Mouse (Mus musculus) retina, postnatal 1 day (tissue): ENCODE measurements around the gene Slc6a6.

Experiments used
- DNase-seq: peaks from one replicate; pipeline ENCODE4 v3.0.0-alpha.2; 2012

The Slc6a6 gene

GRCm38 (mm10) chr6:91683602-91684473 lies at the start of gene Slc6a6:
Slc6a6 (plus strand) TSS chr6:91684053.
- peak; percentile 95 for DNase-seq

GRCm38 (mm10) chr6:91634417-91634816 lies 49.4 kb upstream of the Slc6a6 start:
- no peak for DNase-seq

- DNase-seq: no peak
Observed at GRCm38 (mm10) chr6:91634876-91635275, 49.0 kb upstream of the Slc6a6 start.

GRCm38 (mm10) chr6:91638204-91638995 lies 45.5 kb upstream of the Slc6a6 start:
- no peak for DNase-seq

- no peak for DNase-seq
Observed at GRCm38 (mm10) chr6:91643011-91643410, 40.8 kb upstream of the Slc6a6 start.

- DNase-seq: no peak
Observed at GRCm38 (mm10) chr6:91643416-91643921, 40.4 kb upstream of the Slc6a6 start.

GRCm38 (mm10) chr6:91646019-91646418 lies 37.8 kb upstream of the Slc6a6 start:
- no peak for DNase-seq

GRCm38 (mm10) chr6:91646822-91647221 lies 37.0 kb upstream of the Slc6a6 start:
- no peak for DNase-seq

GRCm38 (mm10) chr6:91647385-91647791 lies 36.5 kb upstream of the Slc6a6 start:
- no peak for DNase-seq

GRCm38 (mm10) chr6:91650255-91650654 lies 33.6 kb upstream of the Slc6a6 start:
- no peak for DNase-seq

GRCm38 (mm10) chr6:91652296-91652695 lies 31.6 kb upstream of the Slc6a6 start:
- no peak for DNase-seq

GRCm38 (mm10) chr6:91655244-91655643 lies 28.6 kb upstream of the Slc6a6 start:
- no peak for DNase-seq

- DNase-seq: no peak
Observed at GRCm38 (mm10) chr6:91655874-91656433, 27.9 kb upstream of the Slc6a6 start.

GRCm38 (mm10) chr6:91658288-91658687 lies 25.6 kb upstream of the Slc6a6 start:
- no peak for DNase-seq

- no peak for DNase-seq
Observed at GRCm38 (mm10) chr6:91659841-91660509, 23.9 kb upstream of the Slc6a6 start.

- no peak for DNase-seq
Observed at GRCm38 (mm10) chr6:91662301-91662700, 21.6 kb upstream of the Slc6a6 start.

- peak; percentile 38 for DNase-seq
Observed at GRCm38 (mm10) chr6:91663616-91664015, 20.2 kb upstream of the Slc6a6 start.

- no peak for DNase-seq
Observed at GRCm38 (mm10) chr6:91665267-91665666, 18.6 kb upstream of the Slc6a6 start.

- no peak for DNase-seq
Observed at GRCm38 (mm10) chr6:91665990-91666700, 17.7 kb upstream of the Slc6a6 start.

- no peak for DNase-seq
Observed at GRCm38 (mm10) chr6:91667141-91667540, 16.7 kb upstream of the Slc6a6 start.

GRCm38 (mm10) chr6:91668276-91668675 lies 15.6 kb upstream of the Slc6a6 start:
- no peak for DNase-seq

GRCm38 (mm10) chr6:91669270-91669669 lies 14.6 kb upstream of the Slc6a6 start:
- no peak for DNase-seq
